Mouse (Mus musculus) liver, postnatal 0 days (tissue): Measurements from ENCODE around the gene Rbfox2.

ENCODE experiments used
- CTCF ChIP-seq: sonication (generic); IDR thresholded peaks from 2 replicates; pipeline ENCODE4 v1.5.1; 2016; ENCODE audit warnings: antibody characterized with exemption, low read depth
- EP300 ChIP-seq: IDR thresholded peaks from 2 replicates; pipeline ENCODE4 v1.6.1; 2016; ENCODE audit warnings: antibody characterized with exemption, low read depth, mild to moderate bottlenecking

GRCm38 (mm10) chr15:77122208-77122607, 184.6 kb downstream of the Rbfox2 start:
- no peak for TF ChIP-seq CTCF
- TF ChIP-seq EP300 = no peak
